Mouse (Mus musculus) kidney, embryonic 16.5 days (tissue): Measurements from ENCODE around the gene Pgam5. TPM values are rescaled to one million over a fixed set of nuclear protein-coding genes. Genes with fewer than 3 reads are reported as not detected.

Source experiments
- polyA plus RNA-seq: library from polyadenylated mRNA; unstranded; fragments of >200 nt; fragmentation: Nextera tagmentation; extraction: Ambion mirVana; gene quantifications from 2 replicates; pipeline ENCODE4 v1.2.1, GENCODE M21; 2015

Pgam5 gene
- polyA plus RNA-seq, 1 experiment from 2014 or later = 74.5 TPM

Other genes starting within 250 kb of the Pgam5 start
- gene Gm17655, start 197.4 kb downstream of the Pgam5 start, polyA plus RNA-seq = 4.2 and 6.9 TPM in 2 replicates
- 1.6 and 1.7 TPM in 2 replicates for gene Gm35315, start 175.5 kb downstream of the Pgam5 start, polyA plus RNA-seq
- 2.3 and 2.6 TPM in 2 replicates for gene Plcxd1, start 169.9 kb downstream of the Pgam5 start, polyA plus RNA-seq
- gene Gtpbp6, start 161.7 kb downstream of the Pgam5 start, polyA plus RNA-seq = 36.4 and 39.2 TPM in 2 replicates
- gene Zfp605, start 159.8 kb downstream of the Pgam5 start, polyA plus RNA-seq = 4.5 and 6.0 TPM in 2 replicates
- gene Chfr, start 134.1 kb downstream of the Pgam5 start, polyA plus RNA-seq = 39.4 and 42.8 TPM in 2 replicates
- gene Golga3, start 93.2 kb downstream of the Pgam5 start, polyA plus RNA-seq = 19.2 and 19.6 TPM in 2 replicates
- gene Ankle2, start 38.9 kb downstream of the Pgam5 start, polyA plus RNA-seq = 24.3 and 25.5 TPM in 2 replicates
- gene Pxmp2, start 16.3 kb upstream of the Pgam5 start, polyA plus RNA-seq = 25.1 and 27.3 TPM in 2 replicates
- 30.3 and 32.1 TPM in 2 replicates for gene Pole, start 16.4 kb upstream of the Pgam5 start, polyA plus RNA-seq
- gene P2rx2, start 73.3 kb upstream of the Pgam5 start, polyA plus RNA-seq = 1.1 and 1.2 TPM in 2 replicates
- gene Lrcol1, start 74.8 kb upstream of the Pgam5 start, polyA plus RNA-seq = not detected in 2 replicates
- 8.6 and 9.8 TPM in 2 replicates for gene Fbrsl1, start 178.6 kb upstream of the Pgam5 start, polyA plus RNA-seq